Mouse (Mus musculus): ENCODE data around the gene Gramd1b. TPM values are rescaled to one million over a fixed set of nuclear protein-coding genes. Genes with fewer than 3 reads are reported as not detected.
A peak's percentile ranks its signal among the peaks of the same experiment; 100 is the strongest.

Gramd1b gene
- polyA plus RNA-seq, 1 experiment from 2014 or later: 12.0 TPM

GRCm38 (mm10) chr9:40333649-40334396, 197.4 kb downstream of the Gramd1b start:
- no peak overlapping the region for H3K9ac ChIP-seq
- H3K4me1 ChIP-seq (replicated peaks): peaks cover 15% of the 10 kb centered on the region
- WGBS: 64% methylated on average over 9 of the region's 9 CpGs
- H3K27me3 ChIP-seq: no peaks in the 10 kb centered on the region
- ATAC-seq (ENCODE audit: low read depth): no peak
- no peak overlapping the region for H3K4me2 ChIP-seq
- H3K4me3 ChIP-seq: no peak overlapping the region
- peaks cover 10% of the 10 kb centered on the region for H3K36me3 ChIP-seq
- H3K27ac ChIP-seq (replicated peaks): no peak overlapping the region
- H3K9me3 ChIP-seq: no peaks in the 10 kb centered on the region

- Histone ChIP-seq H3K36me3 (peaks cover 10% of the 10 kb centered on the region), H3K4me1 (replicated peaks) (peaks cover 15% of the 10 kb centered on the region), H3K27me3 (no peaks in the 10 kb centered on the region), H3K4me3 (no peak overlapping the region), H3K27ac (replicated peaks) (no peak overlapping the region), H3K9me3 (no peaks in the 10 kb centered on the region), H3K9ac (no peak overlapping the region), H3K4me2 (no peak overlapping the region)
- WGBS: 84% methylated on average over 31 of the region's 31 CpGs
- no peak for ATAC-seq (ENCODE audit: low read depth)
Observed at GRCm38 (mm10) chr9:40332731-40333648, 198.2 kb downstream of the Gramd1b start.

GRCm38 (mm10) chr9:40332326-40332725, 198.9 kb downstream of the Gramd1b start:
- Histone ChIP-seq H3K9me3 (no peaks in the 10 kb centered on the region), H3K4me3 (no peak overlapping the region), H3K27ac (replicated peaks) (no peak overlapping the region), H3K4me2 (no peak overlapping the region), H3K36me3 (peaks cover 13% of the 10 kb centered on the region), H3K4me1 (replicated peaks) (peaks cover 12% of the 10 kb centered on the region), H3K27me3 (no peaks in the 10 kb centered on the region), H3K9ac (no peak overlapping the region)
- no peak for ATAC-seq (ENCODE audit: low read depth)
- WGBS: 80% methylated on average over 4 of the region's 4 CpGs

- WGBS: 90% methylated on average over 15 of the region's 15 CpGs
- H3K27me3 ChIP-seq: no peaks in the 10 kb centered on the region
- no peak overlapping the region for H3K27ac ChIP-seq (replicated peaks)
- no peak overlapping the region for H3K4me2 ChIP-seq
- ATAC-seq (ENCODE audit: low read depth): no peak
- H3K9me3 ChIP-seq: no peaks in the 10 kb centered on the region
- peaks cover 13% of the 10 kb centered on the region for H3K36me3 ChIP-seq
- peaks cover 5% of the 10 kb centered on the region for H3K4me1 ChIP-seq (replicated peaks)
- H3K4me3 ChIP-seq: no peak overlapping the region
- no peak overlapping the region for H3K9ac ChIP-seq
Observed at GRCm38 (mm10) chr9:40331411-40332286, 199.5 kb downstream of the Gramd1b start.

- no peak overlapping the region for H3K4me2 ChIP-seq
- H3K27me3 ChIP-seq: no peaks in the 10 kb centered on the region
- H3K36me3 ChIP-seq: peaks cover 21% of the 10 kb centered on the region
- no peaks in the 10 kb centered on the region for H3K4me1 ChIP-seq (replicated peaks)
- no peak overlapping the region for H3K4me3 ChIP-seq
- H3K27ac ChIP-seq (replicated peaks): no peak overlapping the region
- H3K9me3 ChIP-seq: no peaks in the 10 kb centered on the region
- H3K9ac ChIP-seq: no peak overlapping the region
- WGBS: 56% methylated on average over 19 of the region's 19 CpGs
- ATAC-seq (ENCODE audit: low read depth): peak; percentile 87
Observed at GRCm38 (mm10) chr9:40330609-40331382, 200.4 kb downstream of the Gramd1b start.

GRCm38 (mm10) chr9:40326260-40326915, 204.8 kb downstream of the Gramd1b start:
- no peak overlapping the region for H3K4me2 ChIP-seq
- H3K27me3 ChIP-seq: no peaks in the 10 kb centered on the region
- no peak overlapping the region for H3K27ac ChIP-seq (replicated peaks)
- ATAC-seq (ENCODE audit: low read depth): no peak
- H3K4me1 ChIP-seq (replicated peaks): 0 out of 2 replicates have a peak, but pooled peaks cover 4% of the 10 kb centered on the region
- H3K4me3 ChIP-seq: no peak overlapping the region
- H3K36me3 ChIP-seq: peaks cover 27% of the 10 kb centered on the region; the same call in 1 of the 2 replicates
- H3K9me3 ChIP-seq: no peaks in the 10 kb centered on the region
- H3K9ac ChIP-seq: no peak overlapping the region
- WGBS: 77% methylated on average over 7 of the region's 7 CpGs

GRCm38 (mm10) chr9:40324826-40325225, 206.4 kb downstream of the Gramd1b start:
- WGBS: 94% methylated on average over 6 of the region's 6 CpGs
- Histone ChIP-seq H3K27me3 (no peaks in the 10 kb centered on the region), H3K4me2 (no peak overlapping the region), H3K27ac (replicated peaks) (no peak overlapping the region), H3K4me1 (replicated peaks) (peaks cover 11% of the 10 kb centered on the region; the same call in 1 of the 2 replicates), H3K4me3 (no peak overlapping the region), H3K36me3 (peaks cover 32% of the 10 kb centered on the region; the same call in 1 of the 2 replicates), H3K9ac (no peak overlapping the region), H3K9me3 (no peaks in the 10 kb centered on the region)
- ATAC-seq (ENCODE audit: low read depth): no peak

- Histone ChIP-seq H3K4me1 (replicated peaks) (peaks cover 11% of the 10 kb centered on the region; the same call in 1 of the 2 replicates), H3K9ac (no peak overlapping the region), H3K27me3 (no peaks in the 10 kb centered on the region), H3K4me3 (no peak overlapping the region), H3K27ac (replicated peaks) (no peak overlapping the region), H3K9me3 (no peaks in the 10 kb centered on the region), H3K36me3 (peaks cover 32% of the 10 kb centered on the region; the same call in 1 of the 2 replicates), H3K4me2 (no peak overlapping the region)
- WGBS: 91% methylated on average over 4 of the region's 4 CpGs
- ATAC-seq (ENCODE audit: low read depth): no peak
Observed at GRCm38 (mm10) chr9:40324232-40324792, 206.9 kb downstream of the Gramd1b start.

GRCm38 (mm10) chr9:40323773-40324172, 207.4 kb downstream of the Gramd1b start:
- H3K36me3 ChIP-seq: peaks cover 32% of the 10 kb centered on the region; the same call in 1 of the 2 replicates
- no peak overlapping the region for H3K4me2 ChIP-seq
- H3K27ac ChIP-seq (replicated peaks): no peak overlapping the region
- H3K9me3 ChIP-seq: no peaks in the 10 kb centered on the region
- no peak overlapping the region for H3K4me3 ChIP-seq
- no peak overlapping the region for H3K9ac ChIP-seq
- no peaks in the 10 kb centered on the region for H3K27me3 ChIP-seq
- peaks cover 11% of the 10 kb centered on the region; the same call in 1 of the 2 replicates for H3K4me1 ChIP-seq (replicated peaks)
- WGBS: 83% methylated on average over 6 of the region's 6 CpGs
- ATAC-seq (ENCODE audit: low read depth): no peak

- WGBS: 64% methylated on average over 5 of the region's 5 CpGs
- Histone ChIP-seq H3K27ac (replicated peaks) (no peak overlapping the region), H3K36me3 (peaks cover 32% of the 10 kb centered on the region; the same call in 1 of the 2 replicates), H3K27me3 (no peaks in the 10 kb centered on the region), H3K4me1 (replicated peaks) (peaks cover 11% of the 10 kb centered on the region; the same call in 1 of the 2 replicates), H3K4me2 (no peak overlapping the region), H3K9ac (no peak overlapping the region), H3K9me3 (no peaks in the 10 kb centered on the region), H3K4me3 (no peak overlapping the region)
- no peak for ATAC-seq (ENCODE audit: low read depth)
Observed at GRCm38 (mm10) chr9:40323171-40323570, 208.0 kb downstream of the Gramd1b start.
